Comparison of ENCODE assay signal across 8 mouse cellular contexts in the genomic region with DNA sequence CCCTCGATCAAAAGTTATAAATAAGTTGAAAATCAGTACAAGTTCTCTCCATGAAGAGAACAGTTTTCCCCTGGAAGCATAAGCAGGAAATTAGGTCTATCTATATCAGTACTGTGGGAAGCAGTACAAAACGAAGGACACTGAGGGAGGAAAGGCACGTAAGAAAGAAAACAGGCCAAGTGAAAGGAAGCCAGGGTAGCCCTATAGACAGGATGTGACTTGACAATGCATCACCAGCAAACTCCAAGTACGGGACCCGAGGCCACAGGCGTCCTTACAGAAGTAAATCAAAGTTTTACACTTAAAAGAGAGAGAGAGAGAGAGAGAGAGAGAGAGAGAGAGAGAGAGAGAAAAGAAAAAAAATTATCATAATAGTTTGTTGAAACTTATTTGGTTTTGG. TPM values are rescaled to one million over a fixed set of nuclear protein-coding genes. Genes with fewer than 3 reads are reported as not detected.
DNase-seq lines count a peak whose midpoint lies in the region; ATAC-seq and TF ChIP-seq lines count a peak whose summit lies in the region.
"Had no signal": no experiment of that assay in that cellular context is flagged by ENCODE, and none has a peak within 500 bp of the region (broad histone marks: within the 10 kb centered on the region; RNA-seq: fewer than 3 reads in every experiment).

No protein-coding gene starts in this region.

- peaks cover 74% of the 10 kb centered on the region for H3K79me2 ChIP-seq in myocyte (ENCODE audit: control insufficient read depth, insufficient read depth)

- WGBS in kidney, postnatal 0 days: 37% methylated on average over 6 of the region's 6 CpGs
- WGBS in kidney, embryonic 14.5 days: 28% methylated on average over 6 of the region's 6 CpGs
- WGBS in embryonic facial prominence, embryonic 15.5 days: 23% methylated on average over 6 of the region's 6 CpGs

- H3K27me3 ChIP-seq in kidney, postnatal 0 days (ENCODE audit: insufficient read depth, low read length): no peaks in the 10 kb centered on the region
- H3K27me3 ChIP-seq in kidney, embryonic 14.5 days (ENCODE audit: control insufficient read depth, insufficient read depth, low read length): peaks cover 16% of the 10 kb centered on the region
- H3K27me3 ChIP-seq in E14TG2a.4 (ENCODE audit: insufficient read depth, low read length) (peaks cover 15% of the 10 kb centered on the region), myocyte (ENCODE audit: control insufficient read depth, insufficient read depth, insufficient read length) (no peaks in the 10 kb centered on the region)
- no peaks in the 10 kb centered on the region for H3K27me3 ChIP-seq in embryonic facial prominence, embryonic 15.5 days

- ATAC-seq in kidney, postnatal 0 days (replicated peaks; ENCODE audit: low FRiP score, low read depth): no peak
- no peak for ATAC-seq in kidney, embryonic 14.5 days (ENCODE audit: low FRiP score, low TSS enrichment)
- no peak for ATAC-seq in embryonic facial prominence, embryonic 15.5 days (ENCODE audit: insufficient number of reproducible peaks, low FRiP score, low TSS enrichment, low read depth)

- peak overlapping the region; percentile 85 for H3K4me2 ChIP-seq in kidney, postnatal 0 days (ENCODE audit: low read length)
- H3K4me2 ChIP-seq in kidney, embryonic 14.5 days (replicated peaks; ENCODE audit: low read depth, low read length): no peak overlapping the region
- peak overlapping the region; percentile 97; the same call in 1 of the 2 replicates for H3K4me2 ChIP-seq in embryonic facial prominence, embryonic 15.5 days (replicated peaks)
- H3K4me2 ChIP-seq in myocyte (ENCODE audit: low read depth): peak overlapping the region; percentile 71

- no peak overlapping the region for H3K27ac ChIP-seq in kidney, postnatal 0 days
- no peak overlapping the region for H3K27ac ChIP-seq in kidney, embryonic 14.5 days (ENCODE audit: low read depth, low read length)
- H3K27ac ChIP-seq in embryonic facial prominence, embryonic 15.5 days (replicated peaks): no peak overlapping the region

- peaks cover 22% of the 10 kb centered on the region for H3K4me1 ChIP-seq in kidney, postnatal 0 days (replicated peaks; ENCODE audit: insufficient read depth, low read length)
- 0 out of 2 replicates have a peak, but pooled peaks cover 6% of the 10 kb centered on the region for H3K4me1 ChIP-seq in kidney, embryonic 14.5 days (ENCODE audit: control insufficient read depth, insufficient read depth, low read length)
- peaks cover 80% of the 10 kb centered on the region for H3K4me1 ChIP-seq in E14TG2a.4 (replicated peaks; ENCODE audit: low read depth, low read length)
- peaks cover 50% of the 10 kb centered on the region for H3K4me1 ChIP-seq in embryonic facial prominence, embryonic 15.5 days

- no peak for TF ChIP-seq POLR2A in myocyte (IDR thresholded peaks at IDR 0.05; ENCODE audit: insufficient read length, low read depth)

- no peaks in the 10 kb centered on the region for H3K9me3 ChIP-seq in kidney, postnatal 0 days (replicated peaks; ENCODE audit: low read length)
- H3K9me3 ChIP-seq in kidney, embryonic 14.5 days (ENCODE audit: control insufficient read depth, low read length): no peaks in the 10 kb centered on the region
- no peaks in the 10 kb centered on the region for H3K9me3 ChIP-seq in E14TG2a.4 (ENCODE audit: low read length)
- no peaks in the 10 kb centered on the region for H3K9me3 ChIP-seq in embryonic facial prominence, embryonic 15.5 days (replicated peaks)

- no peak overlapping the region for H3K9ac ChIP-seq in kidney, postnatal 0 days (ENCODE audit: low read depth, low read length)
- no peak overlapping the region for H3K9ac ChIP-seq in kidney, embryonic 14.5 days (ENCODE audit: low read depth, low read length)
- H3K9ac ChIP-seq in embryonic facial prominence, embryonic 15.5 days: no peak overlapping the region

- peak overlapping the region; percentile 14; the same call in 1 of the 2 replicates for H3K4me3 ChIP-seq in kidney, postnatal 0 days (replicated peaks; ENCODE audit: low read depth, low read length)
- no peak overlapping the region; the same call in 1 of the 2 replicates for H3K4me3 ChIP-seq in kidney, embryonic 14.5 days (ENCODE audit: low read length)
- H3K4me3 ChIP-seq in E14TG2a.4 (replicated peaks; ENCODE audit: low read length) (peak overlapping the region; percentile 95; the same call in 1 of the 2 replicates), myocyte (peak overlapping the region; percentile 99)
- H3K4me3 ChIP-seq in embryonic facial prominence, embryonic 15.5 days (replicated peaks): peak overlapping the region; percentile 66; the same call in 1 of the 2 replicates

- H3ac ChIP-seq in myocyte (ENCODE audit: control insufficient read depth, insufficient read length): no peak overlapping the region

- H3K36me3 ChIP-seq in kidney, postnatal 0 days (ENCODE audit: insufficient read depth, low read length): no peaks in the 10 kb centered on the region
- no peaks in the 10 kb centered on the region for H3K36me3 ChIP-seq in kidney, embryonic 14.5 days (ENCODE audit: control insufficient read depth, insufficient read depth, low read length)
- H3K36me3 ChIP-seq in E14TG2a.4 (ENCODE audit: insufficient read depth, low read length): peaks cover 28% of the 10 kb centered on the region; the same call in 1 of the 2 replicates
- H3K36me3 ChIP-seq in embryonic facial prominence, embryonic 15.5 days: no peaks in the 10 kb centered on the region
- H3K36me3 ChIP-seq in myocyte (ENCODE audit: control insufficient read depth, insufficient read depth): peaks cover 9% of the 10 kb centered on the region

- no peak for TF ChIP-seq CTCF in kidney, postnatal 0 days (IDR thresholded peaks at IDR 0.05; ENCODE audit: low read depth)
- TF ChIP-seq CTCF in E14TG2a.4 (conservative IDR thresholded peaks at IDR 0.05; ENCODE audit: low read length): no peak

- no peak for DNase-seq in kidney, postnatal 0 days (ENCODE audit: low spot score)
- DNase-seq in c-Kit-positive CD71-positive TER-119-positive erythroid progenitor cells, embryonic 14.5 days (ENCODE audit: low spot score): no peak
- DNase-seq in cerebellum, adult 18-20 months: no peak
- DNase-seq: cerebellum, adult 11 months had no signal

TF ChIP-seq in myocyte, 11 proteins besides CTCF, POLR2A, EP300 and RAD21:
- no peak for TF ChIP-seq TCF12 (IDR thresholded peaks at IDR 0.05; ENCODE audit: insufficient read depth, poor library complexity, severe bottlenecking)
- no peak for TF ChIP-seq CEBPB (IDR thresholded peaks at IDR 0.05; ENCODE audit: insufficient read depth, poor library complexity, severe bottlenecking)
- no peak for TF ChIP-seq E2F4 (IDR thresholded peaks at IDR 0.05; ENCODE audit: insufficient read depth)
- no peak for TF ChIP-seq POLR2AphosphoS2 (IDR thresholded peaks at IDR 0.05; ENCODE audit: insufficient read length, low read depth)
- TF ChIP-seq USF1 (IDR thresholded peaks at IDR 0.05; ENCODE audit: low read depth): no peak
- TF ChIP-seq MAX (IDR thresholded peaks at IDR 0.05; ENCODE audit: low read depth): no peak
- TF ChIP-seq MYOG (IDR thresholded peaks at IDR 0.05; ENCODE audit: control insufficient read depth in 1 of 3, insufficient read depth in 1 of 3, insufficient read length in 2 of 3, low read depth in 2 of 3): no peak
- no peak for TF ChIP-seq MYOD1 (IDR thresholded peaks at IDR 0.05; ENCODE audit: control insufficient read depth in 1 of 3, insufficient read length in 2 of 3, low read depth in 2 of 3)

RNA-seq across cellular contexts. Expression of gene Egln3, which starts 2.8 kb away (rescaled TPM):
- polyA plus RNA-seq in kidney, postnatal 0 days (2015; fragmentation: Nextera tagmentation; extraction: Ambion mirVana): 13.3 and 14.4 TPM in 2 replicates
- polyA plus RNA-seq in kidney, embryonic 14.5 days (2014; fragmentation: Nextera tagmentation; extraction: Ambion mirVana): 13.5 and 14.5 TPM in 2 replicates
- polyA plus RNA-seq in embryonic facial prominence, embryonic 15.5 days (2015; fragmentation: Nextera tagmentation; extraction: Ambion mirVana): 20.5 and 20.6 TPM in 2 replicates
- polyA plus RNA-seq in myocyte (2012; fragmentation: generic; extraction: Trizol): 130 TPM
